Mouse (Mus musculus) megakaryocyte, embryonic 14.5 days (primary cell): ENCODE measurements around the gene Tmem63c.

Experiments used
- FLI1 ChIP-seq: IDR thresholded peaks from 2 replicates; pipeline ENCODE4 v1.6.1; 2012; ENCODE audit warnings: low read length, inconsistent platforms, mixed read lengths
- GATA1 ChIP-seq: IDR thresholded peaks from 3 replicates; pipeline ENCODE4 v1.6.1; 2012; ENCODE audit warnings: mixed read lengths, low read length, inconsistent platforms, borderline replicate concordance

- no peak for TF ChIP-seq GATA1
- no peak for TF ChIP-seq FLI1
Measured at GRCm38 (mm10) chr12:86984194-86984555, 37.0 kb upstream of the Tmem63c start.
